Mouse (Mus musculus) midbrain, embryonic 10.5 days (tissue): ENCODE measurements at regions not wholly inside any gene's neighbourhood (a gene's known extent, or its start where the extent isn't known, plus 50 kb on each side); places are given as distances from the start of the nearest gene placed in this dataset.

Source experiments
- DNase-seq: peaks from one replicate; pipeline ENCODE4 v3.0.0-alpha.2; 2017; ENCODE audit warnings: low spot score
- H3K27ac ChIP-seq: fragments of 300-500 bp; sonication (generic); replicated peaks from 2 replicates; pipeline ENCODE4 v1.5.1; 2016; ENCODE audit warnings: mild to moderate bottlenecking
- H3K27me3 ChIP-seq: fragments of 300-500 bp; sonication (generic); 2 replicates; pipeline ENCODE4 v1.6.1; 2016; ENCODE audit warnings: low read depth, mild to moderate bottlenecking; ENCODE audit not compliant: poor library complexity, severe bottlenecking
- H3K36me3 ChIP-seq: fragments of 300-500 bp; sonication (generic); 2 replicates; pipeline ENCODE4 v1.6.1; 2016; ENCODE audit warnings: mild to moderate bottlenecking, moderate library complexity
- H3K4me1 ChIP-seq: fragments of 300-500 bp; sonication (generic); 2 replicates; pipeline ENCODE4 v1.6.1; 2016
- H3K4me3 ChIP-seq: fragments of 300-500 bp; sonication (generic); 2 replicates; pipeline ENCODE4 v1.5.1; 2016; ENCODE audit warnings: mild to moderate bottlenecking, moderate library complexity
- H3K9me3 ChIP-seq: fragments of 300-500 bp; sonication (generic); replicated peaks from 2 replicates; pipeline ENCODE4 v1.6.1; 2016; ENCODE audit warnings: mild to moderate bottlenecking
- WGBS: fragments of 180-500 bp; shearing (Covaris S2); methylation state at CpG from one replicate; pipeline ENCODE4 v1.1.7; 2016; 5-methylcytosine and 5-hydroxymethylcytosine counted together

GRCm38 (mm10) chr7:83516295-83516694, 68.4 kb upstream of the Tmc3 start:
- H3K9me3 ChIP-seq, result no peaks in the 10 kb centered on the region
- H3K36me3 ChIP-seq, result no peaks in the 10 kb centered on the region
- no peaks in the 10 kb centered on the region for H3K27me3 ChIP-seq
- no peak overlapping the region for H3K4me3 ChIP-seq
- H3K27ac ChIP-seq, result no peak overlapping the region
- peaks cover under 1% of the 10 kb centered on the region for H3K4me1 ChIP-seq
- DNase-seq, result no peak
- 82% methylated on average over 4 of the region's 4 CpGs for WGBS

GRCm38 (mm10) chr7:83521511-83521910, 63.2 kb upstream of the Tmc3 start:
- Histone ChIP-seq H3K36me3 (no peaks in the 10 kb centered on the region), H3K4me3 (no peak overlapping the region), H3K27ac (no peak overlapping the region), H3K9me3 (no peaks in the 10 kb centered on the region), H3K27me3 (no peaks in the 10 kb centered on the region), H3K4me1 (no peaks in the 10 kb centered on the region)
- WGBS, result 88% methylated on average over 7 of the region's 7 CpGs
- DNase-seq, result no peak
